Mouse (Mus musculus): ENCODE data around the gene H3f3b. TPM values are rescaled to one million over a fixed set of nuclear protein-coding genes. Genes with fewer than 3 reads are reported as not detected.
A peak's percentile ranks its signal among the peaks of the same experiment; 100 is the strongest.

Gene H3f3b
- polyA plus RNA-seq, 1 experiment from 2014 or later: 2,219 TPM

DNA sequence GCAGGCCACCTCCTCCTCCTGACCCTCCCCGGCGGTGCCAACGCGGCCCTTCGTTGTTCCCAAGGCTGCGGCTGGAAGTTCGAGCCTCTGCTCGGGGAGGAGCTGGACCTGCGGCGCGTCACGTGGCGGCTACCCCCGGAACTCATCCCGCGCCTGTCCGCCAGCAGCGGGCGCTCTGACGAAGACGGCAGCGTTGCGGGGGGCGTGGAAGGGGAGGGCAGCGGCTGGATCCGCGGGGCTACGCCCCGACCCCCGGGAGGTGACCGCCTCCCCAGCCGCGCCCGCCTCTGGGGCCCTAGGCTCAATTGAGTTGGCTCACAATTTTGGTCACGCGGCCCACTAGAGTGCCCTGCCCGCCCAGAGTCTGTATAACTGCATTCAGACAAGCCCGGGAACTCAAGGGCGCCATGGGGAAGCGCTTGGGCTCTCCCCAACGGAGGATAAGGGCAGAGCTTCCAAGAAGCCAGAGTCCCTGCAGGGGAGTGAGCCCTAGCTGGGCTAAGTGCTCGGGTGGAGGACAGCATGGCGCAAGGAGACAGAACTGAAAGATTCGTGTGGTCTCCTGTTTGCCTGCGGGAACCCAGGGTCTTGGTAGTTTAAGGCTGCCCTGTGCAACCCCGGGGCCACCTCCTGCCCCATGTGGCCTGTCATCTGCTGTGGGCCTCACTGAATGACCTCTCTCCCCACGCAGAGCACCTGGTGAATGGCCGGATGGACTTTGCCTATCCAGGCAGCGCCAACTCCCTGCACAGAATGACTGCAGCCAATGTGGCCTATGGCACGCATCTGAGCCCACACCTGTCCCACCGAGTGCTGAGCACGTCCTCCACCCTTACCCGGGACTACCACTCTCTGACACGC lies 22.7 kb downstream of the H3f3b start:
- Histone ChIP-seq H3K36me3 (peaks cover 41% of the 10 kb centered on the region), H3K9me3 (no peaks in the 10 kb centered on the region), H3K4me1 (peaks cover 22% of the 10 kb centered on the region), H3K4me3 (peak overlapping the region; percentile 42), H3K4me2 (replicated peaks) (peak overlapping the region; percentile 77), H3K27me3 (peaks cover 5% of the 10 kb centered on the region; the same call in 1 of the 2 replicates), H3K9ac (peak overlapping the region; percentile 68), H3K27ac (peak overlapping the region; percentile 75; the same call in 1 of the 2 replicates)
- WGBS: 6% methylated on average over 52 of the region's 54 CpGs
- peak; percentile 58 for ATAC-seq (ENCODE audit: low FRiP score, low read depth)

DNA sequence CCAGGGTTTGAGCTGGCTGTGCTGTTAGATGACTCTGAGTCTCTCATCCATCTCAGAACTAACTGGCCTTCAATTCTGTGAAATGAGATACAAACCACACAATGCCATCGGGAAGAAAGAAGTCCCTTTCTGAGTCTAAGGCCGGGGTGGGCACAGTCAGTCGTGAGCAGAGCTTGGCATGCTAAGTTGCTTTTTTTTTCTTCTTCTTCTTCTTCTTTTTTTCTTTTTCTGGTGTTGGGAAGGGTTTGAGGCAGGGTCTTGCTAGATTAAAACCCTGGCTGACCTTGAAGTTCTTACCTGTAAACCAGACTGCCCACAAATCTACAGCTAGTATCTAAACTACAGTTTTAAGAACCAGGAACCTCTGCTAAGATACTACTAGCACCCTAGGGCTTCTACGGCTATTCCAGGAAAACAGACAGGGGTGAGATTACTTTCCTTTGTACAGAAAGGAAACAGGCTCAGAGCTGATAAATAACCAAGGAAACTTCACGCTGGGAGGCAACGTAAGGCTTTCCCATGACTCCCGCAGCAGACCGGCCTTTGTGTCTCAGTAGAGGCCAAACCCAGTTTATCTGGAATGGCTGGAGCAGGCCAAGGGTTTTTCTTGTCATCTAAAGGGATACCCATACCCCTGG lies 23.5 kb downstream of the H3f3b start:
- peak overlapping the region; percentile 42 for H3K4me3 ChIP-seq
- no peak for ATAC-seq (ENCODE audit: low FRiP score, low read depth)
- peak overlapping the region; percentile 77 for H3K4me2 ChIP-seq (replicated peaks)
- H3K27ac ChIP-seq: peak overlapping the region; percentile 44; the same call in 1 of the 2 replicates
- H3K4me1 ChIP-seq: peaks cover 26% of the 10 kb centered on the region
- peaks cover 33% of the 10 kb centered on the region for H3K36me3 ChIP-seq
- peak overlapping the region; percentile 68 for H3K9ac ChIP-seq
- no peaks in the 10 kb centered on the region for H3K9me3 ChIP-seq
- 40% methylated on average over 8 of the region's 8 CpGs for WGBS
- peaks cover 9% of the 10 kb centered on the region; the same call in 1 of the 2 replicates for H3K27me3 ChIP-seq

DNA sequence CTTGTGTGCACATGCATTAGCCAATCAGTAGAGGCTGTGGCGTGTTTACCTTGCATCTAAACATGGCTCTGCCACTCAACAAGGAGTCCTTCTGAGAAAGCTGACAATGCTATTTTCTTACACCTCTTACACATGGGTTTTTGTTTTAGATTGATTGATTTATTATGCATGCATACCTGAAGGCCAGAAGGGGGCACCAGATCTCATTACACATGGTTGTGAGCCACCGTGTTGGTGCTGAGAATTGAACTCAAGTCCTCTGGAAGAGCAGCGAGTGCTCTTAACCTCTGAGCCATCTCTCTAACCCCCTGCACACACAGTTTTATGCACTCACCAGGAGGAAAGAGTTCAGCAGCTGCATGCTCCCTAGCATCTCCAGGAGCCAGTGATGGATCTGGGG lies 24.9 kb downstream of the H3f3b start:
- ATAC-seq (ENCODE audit: low FRiP score, low read depth): no peak
- H3K27ac ChIP-seq: no peak overlapping the region
- H3K9me3 ChIP-seq: no peaks in the 10 kb centered on the region
- H3K4me2 ChIP-seq (replicated peaks): no peak overlapping the region
- 87% methylated on average over 3 of the region's 3 CpGs for WGBS
- no peak overlapping the region for H3K4me3 ChIP-seq
- peaks cover 22% of the 10 kb centered on the region for H3K4me1 ChIP-seq
- H3K27me3 ChIP-seq: peaks cover 9% of the 10 kb centered on the region; the same call in 1 of the 2 replicates
- H3K9ac ChIP-seq: no peak overlapping the region
- H3K36me3 ChIP-seq: peaks cover 19% of the 10 kb centered on the region

DNA sequence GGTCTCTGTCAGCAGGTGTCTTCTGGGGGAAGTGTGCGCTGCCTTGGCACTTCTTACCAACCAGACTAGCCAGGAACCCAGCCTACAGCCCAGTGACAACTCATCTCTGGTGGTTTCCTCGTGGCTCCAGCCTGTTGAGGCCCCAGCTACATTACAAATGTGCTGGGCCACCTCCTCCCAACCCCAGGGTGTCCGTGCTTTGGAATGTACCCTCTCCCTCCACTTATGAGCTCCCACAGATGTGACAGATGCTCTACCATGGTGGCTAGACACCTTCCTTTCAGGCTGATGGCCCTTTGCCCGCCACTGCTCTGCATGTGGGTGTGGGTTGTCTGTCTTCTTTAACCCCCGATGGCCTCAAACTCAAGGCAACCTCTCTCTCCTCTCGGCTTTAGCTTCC lies 26.0 kb downstream of the H3f3b start:
- no peak overlapping the region for H3K4me3 ChIP-seq

DNA sequence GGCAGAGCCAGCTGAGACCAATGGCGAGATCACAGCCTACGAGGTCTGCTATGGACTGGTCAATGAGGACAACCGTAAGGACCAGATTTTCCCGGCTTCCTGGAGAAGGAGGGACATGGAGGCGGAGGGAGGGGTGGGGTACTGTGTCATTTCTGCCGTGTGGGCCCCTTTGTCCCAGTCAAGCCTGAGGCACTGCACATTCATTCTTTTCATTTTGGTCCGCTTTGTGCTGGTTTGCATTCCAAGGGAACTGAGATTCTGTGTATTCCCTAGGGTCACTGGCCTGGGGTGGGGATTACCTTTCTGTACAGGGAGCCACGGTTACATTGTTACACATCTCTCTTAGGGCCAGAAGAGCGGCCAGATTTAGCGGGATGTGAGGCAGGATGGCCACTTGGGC lies 27.2 kb downstream of the H3f3b start:
- H3K4me2 ChIP-seq (replicated peaks): no peak overlapping the region
- peaks cover 18% of the 10 kb centered on the region for H3K4me1 ChIP-seq
- no peak overlapping the region for H3K27ac ChIP-seq
- ATAC-seq (ENCODE audit: low FRiP score, low read depth): no peak
- H3K9ac ChIP-seq: no peak overlapping the region
- WGBS: 58% methylated on average over 10 of the region's 10 CpGs
- H3K36me3 ChIP-seq: no peaks in the 10 kb centered on the region; the same call in 1 of the 2 replicates
- no peak overlapping the region for H3K4me3 ChIP-seq
- H3K27me3 ChIP-seq: peaks cover 9% of the 10 kb centered on the region; the same call in 1 of the 2 replicates
- no peaks in the 10 kb centered on the region for H3K9me3 ChIP-seq

More for the DNA sequence above, 26.0 kb downstream of the H3f3b start:
- Histone ChIP-seq H3K4me1 (peaks cover 22% of the 10 kb centered on the region), H3K9me3 (no peaks in the 10 kb centered on the region), H3K4me2 (replicated peaks) (no peak overlapping the region), H3K27ac (no peak overlapping the region), H3K9ac (no peak overlapping the region), H3K27me3 (peaks cover 9% of the 10 kb centered on the region; the same call in 1 of the 2 replicates), H3K36me3 (peaks cover 7% of the 10 kb centered on the region)
- ATAC-seq (ENCODE audit: low FRiP score, low read depth): no peak
- 69% methylated on average over 6 of the region's 6 CpGs for WGBS

DNA sequence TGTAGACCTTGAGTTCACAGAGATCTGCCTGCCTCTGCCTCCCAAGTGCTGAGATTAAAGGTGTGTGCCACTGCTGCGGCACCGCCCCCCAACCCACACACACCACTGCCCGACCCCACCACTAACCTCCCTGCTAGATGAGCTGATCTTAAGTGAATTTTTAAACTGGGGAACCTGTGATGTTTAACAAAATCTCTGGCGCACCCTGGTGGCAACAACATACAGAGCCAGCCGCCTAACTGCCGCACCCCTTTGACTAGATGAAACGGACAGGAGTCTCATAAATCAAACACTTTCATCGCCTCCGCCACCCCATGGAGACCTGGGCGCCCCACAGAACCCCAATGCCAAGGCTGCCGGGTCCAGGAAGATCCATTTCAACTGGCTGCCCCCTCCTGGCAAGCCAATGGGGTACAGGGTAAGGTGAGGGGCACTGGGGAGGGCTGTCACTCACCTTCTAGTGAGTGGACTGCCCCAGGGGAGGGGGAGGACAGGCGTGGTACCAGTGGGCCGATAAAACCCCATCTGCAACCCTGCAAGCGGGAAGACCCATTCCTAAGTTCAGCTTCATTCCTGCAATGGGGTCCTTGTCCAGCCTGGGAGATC lies 28.1 kb downstream of the H3f3b start:
- 14% methylated on average over 14 of the region's 14 CpGs for WGBS
- no peak overlapping the region for H3K9ac ChIP-seq
- no peak overlapping the region for H3K27ac ChIP-seq
- H3K27me3 ChIP-seq: peaks cover 9% of the 10 kb centered on the region; the same call in 1 of the 2 replicates
- no peak for ATAC-seq (ENCODE audit: low FRiP score, low read depth)
- 0 out of 2 replicates have a peak overlapping the region, but pooled peaks have one; percentile 17 for H3K4me2 ChIP-seq (replicated peaks)
- no peaks in the 10 kb centered on the region; the same call in 1 of the 2 replicates for H3K36me3 ChIP-seq
- H3K4me1 ChIP-seq: peaks cover 8% of the 10 kb centered on the region
- no peaks in the 10 kb centered on the region for H3K9me3 ChIP-seq
- no peak overlapping the region for H3K4me3 ChIP-seq

DNA sequence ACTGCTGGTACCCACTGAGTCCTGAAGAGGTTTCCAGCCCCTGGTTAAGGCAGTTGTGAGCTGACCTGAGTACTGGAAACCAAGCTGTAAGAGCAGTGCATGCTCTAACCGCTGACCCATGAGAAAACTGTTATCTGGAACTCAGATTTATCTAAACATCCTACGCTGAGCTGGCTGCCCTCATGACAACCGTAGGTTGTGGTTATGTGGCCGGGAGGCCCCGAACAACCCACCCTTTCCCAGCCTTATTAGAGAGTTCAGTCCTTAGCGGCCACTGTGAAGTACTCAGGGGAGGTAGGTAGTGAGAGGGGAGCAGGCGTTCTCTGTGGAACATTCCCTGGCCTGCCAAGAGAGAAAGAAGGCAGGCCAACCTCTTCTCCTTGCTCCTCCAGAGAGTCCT lies 28.7 kb downstream of the H3f3b start:
- 80% methylated on average over 7 of the region's 7 CpGs for WGBS
- no peak overlapping the region for H3K4me2 ChIP-seq (replicated peaks)
- H3K4me1 ChIP-seq: 0 out of 2 replicates have a peak, but pooled peaks cover 5% of the 10 kb centered on the region
- H3K9ac ChIP-seq: no peak overlapping the region
- no peaks in the 10 kb centered on the region; the same call in 1 of the 2 replicates for H3K36me3 ChIP-seq
- ATAC-seq (ENCODE audit: low FRiP score, low read depth): no peak
- H3K27me3 ChIP-seq: peaks cover 9% of the 10 kb centered on the region; the same call in 1 of the 2 replicates
- no peak overlapping the region for H3K4me3 ChIP-seq
- H3K9me3 ChIP-seq: no peaks in the 10 kb centered on the region
- no peak overlapping the region for H3K27ac ChIP-seq

DNA sequence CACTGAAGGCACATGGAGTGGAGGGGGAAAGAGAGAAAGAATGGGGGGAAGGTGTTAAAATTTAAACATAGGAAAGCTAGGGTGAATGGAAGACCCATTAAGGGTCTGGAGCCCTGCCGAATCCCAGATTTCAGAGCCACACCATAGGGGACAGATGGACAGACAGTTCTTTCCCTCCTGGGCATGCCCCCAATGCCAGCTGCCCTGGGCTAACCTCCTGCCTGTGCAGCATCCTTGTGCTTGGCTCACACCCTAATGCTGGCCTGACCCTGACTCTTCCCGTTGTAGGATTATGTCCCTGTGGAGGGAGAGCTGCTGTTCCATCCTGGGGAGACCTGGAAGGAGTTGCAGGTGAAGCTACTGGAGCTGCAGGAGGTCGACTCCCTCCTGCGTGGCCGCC lies 30.1 kb downstream of the H3f3b start:
- H3K27ac ChIP-seq: no peak overlapping the region
- H3K9me3 ChIP-seq: no peaks in the 10 kb centered on the region
- no peak for ATAC-seq (ENCODE audit: low FRiP score, low read depth)
- 72% methylated on average over 5 of the region's 5 CpGs for WGBS
- H3K9ac ChIP-seq: no peak overlapping the region
- H3K27me3 ChIP-seq: peaks cover 12% of the 10 kb centered on the region; the same call in 1 of the 2 replicates
- no peak overlapping the region for H3K4me2 ChIP-seq (replicated peaks)
- 0 out of 2 replicates have a peak, but pooled peaks cover 5% of the 10 kb centered on the region for H3K4me1 ChIP-seq
- H3K4me3 ChIP-seq: no peak overlapping the region
- no peaks in the 10 kb centered on the region for H3K36me3 ChIP-seq

DNA sequence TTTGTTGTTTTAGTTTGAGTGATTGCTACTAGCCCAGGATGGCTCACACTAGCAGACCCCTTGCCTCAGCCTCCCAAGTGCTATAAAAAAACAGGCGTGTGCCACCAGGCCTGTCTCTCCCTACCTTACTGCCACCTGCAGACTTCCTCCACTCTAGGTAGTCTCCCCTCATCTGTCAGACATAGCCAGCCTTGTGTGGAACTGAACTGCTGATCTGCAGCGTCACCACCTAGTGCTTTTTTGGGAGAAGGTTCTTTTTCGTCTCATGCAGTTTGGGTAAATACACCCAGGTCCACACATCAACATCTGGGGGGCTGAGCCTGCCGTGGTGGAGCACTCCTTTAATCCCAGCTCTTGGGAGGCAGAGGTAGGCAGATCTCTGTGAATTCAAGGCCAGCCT lies 30.7 kb downstream of the H3f3b start:
- 0 out of 2 replicates have a peak, but pooled peaks cover 5% of the 10 kb centered on the region for H3K4me1 ChIP-seq
- no peak overlapping the region for H3K4me2 ChIP-seq (replicated peaks)
- H3K27me3 ChIP-seq: peaks cover 12% of the 10 kb centered on the region; the same call in 1 of the 2 replicates
- H3K9me3 ChIP-seq: no peaks in the 10 kb centered on the region
- no peak overlapping the region for H3K27ac ChIP-seq
- ATAC-seq (ENCODE audit: low FRiP score, low read depth): no peak
- WGBS: 70% methylated on average over 4 of the region's 4 CpGs
- no peak overlapping the region for H3K9ac ChIP-seq
- H3K4me3 ChIP-seq: no peak overlapping the region
- H3K36me3 ChIP-seq: no peaks in the 10 kb centered on the region

DNA sequence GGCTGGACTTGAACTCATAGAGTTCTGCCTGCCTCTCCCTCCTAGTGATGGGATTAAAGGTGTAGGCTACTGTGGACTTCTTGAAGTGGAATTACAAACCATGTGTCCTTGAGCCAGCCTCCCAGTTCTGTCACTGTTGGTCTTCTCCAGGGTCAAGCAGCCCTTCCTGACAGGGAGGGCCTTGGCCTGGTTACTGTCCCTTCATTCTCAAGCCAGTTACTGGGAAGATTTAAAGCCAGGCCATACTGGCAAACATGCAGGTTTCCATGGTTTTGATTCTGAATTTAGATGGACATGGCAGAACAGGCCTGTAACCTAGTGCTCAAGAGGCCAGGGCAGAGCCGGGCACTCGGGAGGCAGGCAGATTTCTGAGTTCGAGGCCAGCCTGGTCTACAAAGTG lies 32.5 kb downstream of the H3f3b start:
- Histone ChIP-seq H3K27ac (no peak overlapping the region), H3K36me3 (no peaks in the 10 kb centered on the region), H3K4me2 (replicated peaks) (no peak overlapping the region), H3K4me1 (0 out of 2 replicates have a peak, but pooled peaks cover 5% of the 10 kb centered on the region), H3K9ac (no peak overlapping the region), H3K27me3 (peaks cover 14% of the 10 kb centered on the region), H3K9me3 (no peaks in the 10 kb centered on the region), H3K4me3 (no peak overlapping the region)
- WGBS: 88% methylated on average over 3 of the region's 3 CpGs
- no peak for ATAC-seq (ENCODE audit: low FRiP score, low read depth)

DNA sequence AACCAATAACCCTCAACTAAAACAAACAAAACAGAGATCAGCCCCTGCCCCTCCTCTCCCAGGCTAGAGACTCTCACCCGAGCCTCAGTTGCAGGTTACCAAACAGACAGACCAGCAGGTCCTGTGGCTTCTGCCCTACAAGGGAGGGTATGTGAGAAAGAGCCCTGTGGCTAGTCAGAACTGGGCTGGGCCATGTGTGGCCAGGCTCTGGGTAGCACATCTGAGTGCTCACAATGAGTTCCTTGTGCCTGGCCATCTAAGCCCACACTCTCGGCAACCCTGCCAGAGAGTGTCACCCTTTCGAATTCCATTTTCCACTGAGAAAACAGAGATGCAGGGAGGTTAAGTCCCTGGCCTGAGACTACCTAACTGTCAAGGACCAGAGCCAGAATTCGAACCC lies 35.7 kb downstream of the H3f3b start:
- Histone ChIP-seq H3K4me1 (no peaks in the 10 kb centered on the region), H3K36me3 (no peaks in the 10 kb centered on the region), H3K27me3 (peaks cover 25% of the 10 kb centered on the region), H3K4me3 (no peak overlapping the region), H3K4me2 (replicated peaks) (no peak overlapping the region), H3K27ac (no peak overlapping the region), H3K9ac (no peak overlapping the region), H3K9me3 (no peaks in the 10 kb centered on the region)
- 61% methylated on average over 4 of the region's 4 CpGs for WGBS
- no peak for ATAC-seq (ENCODE audit: low FRiP score, low read depth)

DNA sequence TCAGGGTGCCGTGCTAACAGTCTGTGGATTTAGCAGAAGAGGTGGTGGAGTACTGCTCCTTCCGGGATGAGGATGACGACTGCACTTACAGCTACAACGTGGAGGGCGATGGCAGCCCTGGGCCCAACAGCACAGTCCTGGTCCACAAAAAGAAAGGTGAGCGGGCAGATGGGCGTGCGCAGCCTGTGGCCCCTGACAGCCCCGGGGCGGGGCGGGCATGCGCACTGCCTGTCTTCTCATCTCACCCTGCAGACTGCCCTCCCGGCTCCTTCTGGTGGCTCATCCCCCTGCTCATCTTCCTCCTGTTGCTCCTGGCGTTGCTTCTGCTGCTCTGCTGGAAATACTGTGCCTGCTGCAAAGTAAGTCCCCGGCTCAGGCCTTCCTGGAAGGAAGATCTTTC lies 38.1 kb downstream of the H3f3b start:
- Histone ChIP-seq H3K4me3 (peak overlapping the region; percentile 15; the same call in 1 of the 2 replicates), H3K27ac (no peak overlapping the region), H3K9me3 (no peaks in the 10 kb centered on the region), H3K36me3 (no peaks in the 10 kb centered on the region), H3K27me3 (peaks cover 30% of the 10 kb centered on the region), H3K4me2 (replicated peaks) (peak overlapping the region; percentile 39), H3K4me1 (no peaks in the 10 kb centered on the region), H3K9ac (no peak overlapping the region)
- ATAC-seq (ENCODE audit: low FRiP score, low read depth): no peak
- 25% methylated on average over 15 of the region's 15 CpGs for WGBS

Data from limb, embryonic 13.5 days (tissue).